Mouse (Mus musculus) limb, embryonic 14.5 days (tissue): ENCODE results near the gene Emsy. TPM values are rescaled to one million over a fixed set of nuclear protein-coding genes. Genes with fewer than 3 reads are reported as not detected.

Source experiments
- ATAC-seq: fragments of 200-750 bp; cut with Nextera tagmentation; 2 replicates; pipeline ENCODE4 v1.8.0; 2017; ENCODE audit warnings: low read depth, moderate number of reproducible peaks, moderate TSS enrichment; ENCODE audit not compliant: low FRiP score
- DNase-seq: peaks from one replicate; pipeline ENCODE4 v3.0.0-alpha.2; 2015; ENCODE audit warnings: low spot score
- H3K27ac ChIP-seq: fragments of 300-500 bp; sonication (generic); replicated peaks from 2 replicates; pipeline ENCODE4 v1.5.1; 2014; ENCODE audit warnings: low read depth, mild to moderate bottlenecking, low read length, moderate library complexity, mixed read lengths
- H3K27me3 ChIP-seq: fragments of 300-500 bp; sonication (generic); 2 replicates; pipeline ENCODE4 v1.6.1; 2014; ENCODE audit warnings: low read length, mixed read lengths; ENCODE audit not compliant: control insufficient read depth, insufficient read depth
- H3K36me3 ChIP-seq: fragments of 300-500 bp; sonication (generic); 2 replicates; pipeline ENCODE4 v1.6.1; 2014; ENCODE audit warnings: mild to moderate bottlenecking, low read length, moderate library complexity, mixed read lengths; ENCODE audit not compliant: control insufficient read depth, insufficient read depth
- H3K4me1 ChIP-seq: fragments of 300-500 bp; sonication (generic); 2 replicates; pipeline ENCODE4 v1.6.1; 2014; ENCODE audit warnings: antibody characterized with exemption, low read length, mixed read lengths; ENCODE audit not compliant: control insufficient read depth, insufficient read depth
- H3K4me2 ChIP-seq: fragments of 300-500 bp; sonication (generic); replicated peaks from 2 replicates; pipeline ENCODE4 v1.6.1; 2014; ENCODE audit warnings: low read depth, mild to moderate bottlenecking, low read length, moderate library complexity; ENCODE audit not compliant: severe bottlenecking
- H3K4me3 ChIP-seq: fragments of 300-500 bp; sonication (generic); replicated peaks from 2 replicates; pipeline ENCODE4 v1.5.1; 2014; ENCODE audit warnings: low read length
- H3K9ac ChIP-seq: fragments of 300-500 bp; sonication (generic); 2 replicates; pipeline ENCODE4 v1.6.1; 2014; ENCODE audit warnings: mild to moderate bottlenecking, low read depth, low read length, moderate library complexity; ENCODE audit not compliant: severe bottlenecking
- H3K9me3 ChIP-seq: fragments of 300-500 bp; sonication (generic); 2 replicates; pipeline ENCODE4 v1.6.1; 2016; ENCODE audit warnings: low read length; ENCODE audit not compliant: control insufficient read depth
- POLR2A ChIP-seq: fragments of 200-500 bp; IDR thresholded peaks from 2 replicates; pipeline ENCODE4 v1.8.0; 2012; ENCODE audit warnings: inconsistent platforms, mild to moderate bottlenecking, moderate library complexity, borderline replicate concordance; ENCODE audit not compliant: insufficient read depth, insufficient read length; ENCODE audit errors: extremely low read depth
- WGBS: fragments of 180-500 bp; shearing (Covaris S2); extraction: QIAGEN DNeasy Blood & Tissue Kit; methylation state at CpG from one replicate; pipeline ENCODE4 v1.1.7; 2014; 5-methylcytosine and 5-hydroxymethylcytosine counted together
- polyA plus RNA-seq, 2 experiments: library from polyadenylated mRNA; depleted of rRNA in 1 of 2; stranded (reverse) in 1 of 2; unstranded in 1 of 2; fragments of >200 nt; fragmentation: Nextera tagmentation in 1 of 2; extraction: Ambion mirVana in 1 of 2; gene quantifications; 2 replicates each; pipeline versions ENCODE4 v1.2.1 to v1.2.3; 2012 to 2014

The Emsy gene
- polyA plus RNA-seq, 2 experiments, result 32.0 to 46.4 TPM

- H3K27me3 ChIP-seq, result no peaks in the 10 kb centered on the region
- no peak for TF ChIP-seq POLR2A
- no peak overlapping the region for H3K9ac ChIP-seq
- WGBS, result 55% methylated on average over 10 of the region's 10 CpGs
- ATAC-seq (no peak), DNase-seq (no peak)
- H3K4me1 ChIP-seq, result no peaks in the 10 kb centered on the region
- no peaks in the 10 kb centered on the region for H3K36me3 ChIP-seq
- H3K4me2 ChIP-seq, result no peak overlapping the region
- H3K4me3 ChIP-seq, result no peak overlapping the region
- no peak overlapping the region; the same call in 1 of the 2 replicates for H3K27ac ChIP-seq
- no peaks in the 10 kb centered on the region for H3K9me3 ChIP-seq
Measured at GRCm38 (mm10) chr7:98572223-98572868, 84.2 kb downstream of the Emsy start.

GRCm38 (mm10) chr7:98570824-98571505, 85.6 kb downstream of the Emsy start:
- Histone ChIP-seq H3K36me3 (no peaks in the 10 kb centered on the region), H3K27ac (no peak overlapping the region), H3K4me1 (no peaks in the 10 kb centered on the region), H3K4me2 (no peak overlapping the region), H3K27me3 (no peaks in the 10 kb centered on the region), H3K4me3 (no peak overlapping the region), H3K9ac (no peak overlapping the region), H3K9me3 (no peaks in the 10 kb centered on the region)
- TF ChIP-seq POLR2A, result no peak
- WGBS, result 64% methylated on average over 8 of the region's 8 CpGs
- no peak for ATAC-seq
- no peak for DNase-seq

- H3K9ac ChIP-seq, result no peak overlapping the region
- 36% methylated on average over 5 of the region's 5 CpGs for whole genome bisulfite sequencing
- H3K4me2 ChIP-seq, result no peak overlapping the region
- no peak for TF ChIP-seq POLR2A
- no peak overlapping the region for H3K4me3 ChIP-seq
- H3K27ac ChIP-seq, result no peak overlapping the region
- H3K9me3 ChIP-seq, result no peaks in the 10 kb centered on the region
- H3K4me1 ChIP-seq, result 0 out of 2 replicates have a peak, but pooled peaks cover 7% of the 10 kb centered on the region
- H3K27me3 ChIP-seq, result no peaks in the 10 kb centered on the region
- DNase-seq (no peak), ATAC-seq (no peak)
- H3K36me3 ChIP-seq, result no peaks in the 10 kb centered on the region
Measured at GRCm38 (mm10) chr7:98567056-98567455, 89.5 kb downstream of the Emsy start.

- Histone ChIP-seq H3K36me3 (no peaks in the 10 kb centered on the region), H3K4me2 (no peak overlapping the region), H3K4me3 (no peak overlapping the region), H3K27me3 (no peaks in the 10 kb centered on the region), H3K27ac (no peak overlapping the region), H3K9me3 (no peaks in the 10 kb centered on the region), H3K4me1 (0 out of 2 replicates have a peak, but pooled peaks cover 7% of the 10 kb centered on the region), H3K9ac (no peak overlapping the region)
- DNase-seq (no peak), ATAC-seq (no peak)
- TF ChIP-seq POLR2A, result no peak
- 55% methylated on average over 9 of the region's 9 CpGs for WGBS
Measured at GRCm38 (mm10) chr7:98564607-98565364, 91.8 kb downstream of the Emsy start.

- H3K4me1 ChIP-seq, result 0 out of 2 replicates have a peak, but pooled peaks cover 7% of the 10 kb centered on the region
- no peak for ATAC-seq
- H3K27me3 ChIP-seq, result no peaks in the 10 kb centered on the region
- H3K4me3 ChIP-seq, result no peak overlapping the region
- no peaks in the 10 kb centered on the region for H3K36me3 ChIP-seq
- 89% methylated on average over 6 of the region's 6 CpGs for WGBS
- TF ChIP-seq POLR2A, result no peak
- no peak overlapping the region for H3K27ac ChIP-seq
- no peaks in the 10 kb centered on the region for H3K9me3 ChIP-seq
- DNase-seq, result no peak
- no peak overlapping the region for H3K9ac ChIP-seq
- no peak overlapping the region for H3K4me2 ChIP-seq
Measured at GRCm38 (mm10) chr7:98563991-98564390, 92.6 kb downstream of the Emsy start.
